Mouse (Mus musculus): ENCODE measurements around the gene Etnppl.

- TF ChIP-seq CTCF (IDR thresholded peaks at IDR 0.05; ENCODE audit: extremely low read depth, insufficient read depth, low read length): peak; percentile 42; the same call in 1 of the 2 replicates
- TF ChIP-seq POLR2A (IDR thresholded peaks at IDR 0.05; ENCODE audit: extremely low read depth, insufficient read depth, low read length): no peak
Observed at GRCm38 (mm10) chr3:130574652-130575051, 42.6 kb upstream of the Etnppl start.
